Mouse (Mus musculus) gastrocnemius, postnatal 10 days (tissue): ENCODE data around the gene Sptbn4. TPM values are rescaled to one million over a fixed set of nuclear protein-coding genes. Genes with fewer than 3 reads are reported as not detected.
A peak's percentile ranks its signal among the peaks of the same experiment; 100 is the strongest.
"Not testable (repeated sequence)": the region's sequence is repeated elsewhere in the genome, so short reads cannot be mapped to it uniquely, and the experiment has no call there.

ENCODE experiments used
- DNase-seq: peaks from one replicate; pipeline ENCODE4 v3.0.0; 2021; ENCODE audit warnings: mixed read lengths
- long read RNA-seq, 2 experiments: library from polyadenylated mRNA; stranded (forward); transcript quantifications; one replicate each; pipeline ENCODE4 v2.0.0; 2021
- total RNA-seq, 2 experiments: library from RNA; stranded (reverse); gene quantifications; 2 replicates each; pipeline ENCODE4 v1.2.3; 2021

Gene Sptbn4
- under 1 TPM; 0.20 to 0.28 TPM for total RNA-seq
- long read RNA-seq, experiment 1 = 0 reads
- long read RNA-seq, experiment 2, partial matches to known transcripts = 0 of 1 reads
- long read RNA-seq, experiment 2, other reads (novel, unspliced or antisense) = 1 of 1 reads

DNA sequence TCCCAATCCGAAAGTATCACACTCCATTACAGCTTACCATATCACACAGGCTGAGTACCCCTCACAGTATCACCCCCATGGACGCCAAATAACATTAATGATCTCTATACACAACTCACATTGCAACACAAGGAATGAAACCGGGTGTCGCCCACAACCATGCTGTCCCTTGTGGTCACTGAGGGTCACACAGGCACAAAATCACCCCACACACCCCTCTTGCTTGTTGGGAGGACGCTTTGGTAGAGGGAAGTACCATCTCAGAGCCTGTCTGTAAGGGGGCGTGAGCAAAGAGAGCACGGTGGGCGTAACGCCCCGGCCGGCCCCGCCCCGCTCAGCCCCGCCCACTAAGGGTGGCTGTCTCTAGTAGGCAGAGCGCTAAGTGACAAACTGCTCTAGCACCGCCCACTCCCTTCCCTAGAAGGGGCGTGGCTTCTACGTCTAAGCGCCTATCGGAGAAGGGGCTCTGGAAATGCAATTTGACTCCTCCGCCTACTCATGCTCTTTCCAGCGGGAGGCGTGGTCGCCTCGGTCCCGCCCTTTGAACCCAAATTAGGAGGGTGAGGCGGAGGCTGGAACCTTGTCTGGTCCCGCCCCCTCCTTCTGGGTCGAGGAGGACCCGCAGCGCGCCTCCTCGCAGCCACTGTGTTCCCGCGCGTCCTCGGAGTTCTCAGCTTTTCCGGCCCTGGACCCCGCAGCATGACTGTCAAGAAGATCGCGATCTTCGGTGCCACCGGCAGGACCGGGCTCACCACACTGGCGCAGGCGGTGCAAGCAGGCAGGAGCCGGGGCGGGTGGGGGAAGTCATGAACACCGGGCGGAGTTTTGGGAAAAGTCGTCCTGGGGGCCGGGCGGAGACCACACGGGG lies at the start of gene Sptbn4, which contains the start of gene Blvrb:
Sptbn4 (minus strand) TSS at position 268 of the 868 bp plus-strand sequence.
Blvrb (plus strand) TSS at position 560 of the 868 bp plus-strand sequence.
- peak; percentile 95 for DNase-seq

DNA sequence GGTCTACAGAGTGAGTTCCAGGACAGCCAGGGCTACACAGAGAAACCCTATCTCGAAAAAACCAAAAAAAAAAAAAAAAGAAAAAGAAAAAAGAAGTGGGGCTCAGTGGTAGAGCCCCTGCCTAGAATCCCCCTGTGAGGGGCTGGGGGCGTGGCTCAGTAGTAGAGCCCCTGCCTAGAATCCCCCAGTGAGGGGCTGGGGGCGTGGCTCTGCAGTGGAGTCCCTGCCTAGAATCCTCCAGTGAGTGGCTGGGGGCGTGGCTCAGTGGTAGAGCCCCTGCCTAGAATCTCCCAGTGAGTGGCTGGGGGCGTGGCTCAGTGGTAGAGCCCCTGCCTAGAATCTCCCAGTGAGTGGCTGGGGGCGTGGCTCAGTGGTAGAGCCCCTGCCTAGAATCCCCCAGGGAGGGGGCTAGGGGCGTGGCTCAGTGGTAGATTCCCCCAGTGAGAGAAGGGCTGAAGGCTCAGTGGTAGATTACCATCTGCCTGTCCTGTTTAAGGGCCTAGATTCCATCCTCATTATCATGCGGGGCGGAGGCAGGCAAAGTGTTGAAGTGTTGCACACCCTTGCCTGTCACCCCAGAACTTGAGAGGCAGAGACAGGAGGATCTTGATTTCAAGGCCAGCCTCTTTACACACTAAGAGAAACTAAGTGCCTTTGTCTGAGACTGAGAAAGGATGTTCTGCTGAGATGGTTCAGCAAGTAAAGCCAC lies 47.3 kb upstream of the Sptbn4 start:
- not testable (repeated sequence) for DNase-seq

DNA sequence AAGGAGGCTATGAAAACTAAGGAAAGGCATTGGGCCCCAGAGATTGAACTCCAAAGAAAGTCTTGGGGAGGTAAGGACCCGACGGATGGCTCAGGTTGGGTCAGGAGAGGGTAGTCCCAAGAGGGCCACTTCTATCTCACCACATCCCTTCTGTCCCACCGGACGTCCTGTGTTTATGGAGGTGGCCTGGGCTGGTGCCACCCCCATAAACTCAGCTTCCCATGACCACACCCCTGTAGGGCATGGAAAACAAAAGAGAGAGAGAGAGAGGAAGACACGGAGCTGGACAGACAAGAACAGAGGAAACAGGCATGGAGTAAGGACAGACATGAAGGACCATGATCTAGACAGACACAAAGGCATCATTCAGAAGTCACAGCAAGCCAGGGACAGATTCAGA lies 46.0 kb upstream of the Sptbn4 start:
- DNase-seq = no peak

DNA sequence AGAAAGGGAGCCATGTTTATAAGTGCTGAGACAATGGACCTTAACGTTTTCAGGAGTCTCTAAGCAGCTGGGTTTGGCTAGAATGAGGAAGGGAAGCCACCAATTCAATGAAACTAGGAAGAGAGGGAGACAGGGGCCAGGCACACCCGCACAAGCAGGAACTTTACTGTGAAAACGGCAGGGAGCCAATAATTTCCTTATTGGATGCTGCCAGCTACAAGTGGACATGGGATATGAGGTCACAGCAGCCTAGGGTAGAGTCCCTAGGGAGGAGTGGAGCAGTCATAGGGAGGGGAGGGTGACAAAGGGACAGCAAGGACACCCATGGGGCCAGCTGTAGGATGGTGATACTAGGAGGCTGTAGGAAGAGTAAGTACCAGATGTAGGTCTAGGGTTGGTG lies 45.5 kb upstream of the Sptbn4 start:
- DNase-seq = no peak

DNA sequence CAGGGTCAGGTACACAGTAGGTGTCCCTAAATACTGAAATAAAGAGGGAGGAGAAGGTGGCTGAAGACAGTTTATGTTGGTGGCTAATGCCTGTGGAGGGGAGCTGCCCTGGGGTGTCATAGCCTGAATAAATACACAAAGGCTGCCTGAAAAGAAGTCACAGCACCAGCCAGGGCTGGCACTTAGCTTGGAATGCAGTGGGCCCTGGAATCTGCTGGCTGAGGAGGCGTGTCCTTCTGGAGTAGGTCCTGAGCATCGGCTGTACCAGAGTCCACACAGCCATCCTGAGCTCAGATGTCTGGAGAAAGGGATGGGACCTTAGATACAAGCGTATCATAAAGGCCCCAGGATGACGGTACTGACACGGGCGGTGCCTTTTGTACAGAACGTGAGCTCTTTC lies 44.4 kb upstream of the Sptbn4 start:
- DNase-seq = no peak

DNA sequence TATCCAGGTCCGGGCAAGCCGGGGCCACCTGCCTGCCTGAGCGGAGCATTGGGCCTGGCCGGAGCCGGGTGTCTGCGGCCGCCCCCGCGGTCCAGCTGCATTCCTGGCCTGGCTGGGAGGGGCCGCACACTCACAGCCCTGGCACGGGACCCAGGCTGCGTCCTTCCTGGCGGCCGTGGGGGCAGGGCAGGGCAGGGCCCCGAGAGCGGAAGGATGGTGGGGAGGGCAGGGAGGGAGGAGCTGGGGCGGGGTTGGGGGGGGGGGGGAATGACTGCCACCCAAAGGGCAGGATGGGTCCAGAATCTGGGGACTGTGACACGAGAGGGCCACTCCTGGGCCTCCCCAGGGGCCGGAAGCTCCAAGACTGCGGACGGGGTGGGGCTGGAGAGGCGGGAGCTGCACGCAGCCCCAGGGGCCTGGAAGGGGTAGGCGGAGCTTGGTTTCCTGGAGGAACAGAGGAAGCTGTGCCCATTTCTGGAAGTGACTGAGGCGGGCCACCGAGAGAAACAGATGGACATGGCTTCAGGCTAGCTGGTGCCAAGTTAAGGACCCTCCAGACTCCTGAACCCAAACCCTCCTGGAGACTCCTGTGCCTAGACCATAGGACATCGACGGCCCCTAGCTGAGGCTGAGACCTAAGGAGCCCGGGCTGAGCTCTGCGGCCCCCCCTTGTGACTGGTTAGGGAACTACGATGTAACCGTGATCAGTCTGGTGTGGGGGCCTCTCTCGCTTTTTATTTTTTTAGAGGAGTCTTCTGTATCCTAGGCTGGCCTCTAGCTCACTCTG lies 43.2 kb upstream of the Sptbn4 start:
- DNase-seq = peak; percentile 97

GRCm38 (mm10) chr7:27490227-27490542 lies 42.7 kb upstream of the Sptbn4 start:
- no peak for DNase-seq

DNA sequence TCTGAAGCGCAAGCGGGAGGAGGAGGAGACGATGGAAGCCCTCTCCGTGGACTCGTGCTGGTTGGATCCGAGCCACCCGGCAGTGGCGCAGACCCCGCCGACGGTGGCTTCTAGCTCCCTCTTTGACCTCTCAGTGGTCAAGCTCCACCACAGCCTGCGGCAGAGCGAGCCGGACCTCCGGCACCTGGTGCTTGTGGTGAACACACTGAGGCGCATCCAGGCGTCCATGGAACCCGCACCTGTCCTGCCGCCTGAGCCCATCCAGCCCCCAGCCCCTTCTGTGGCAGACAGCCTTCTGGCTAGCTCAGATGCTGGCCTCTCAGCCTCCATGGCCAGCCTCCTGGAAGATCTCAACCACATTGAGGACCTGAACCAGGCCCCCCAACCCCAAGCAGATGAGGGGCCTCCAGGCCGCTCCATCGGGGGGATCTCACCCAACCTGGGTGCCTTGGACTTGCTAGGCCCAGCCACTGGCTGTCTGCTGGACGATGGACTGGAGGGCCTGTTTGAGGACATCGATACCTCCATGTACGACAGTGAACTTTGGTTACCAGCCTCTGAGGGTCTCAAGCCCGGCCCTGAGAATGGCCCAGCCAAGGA lies 41.9 kb upstream of the Sptbn4 start:
- DNase-seq = no peak

GRCm38 (mm10) chr7:27487740-27488268 lies 40.3 kb upstream of the Sptbn4 start:
- DNase-seq = peak; percentile 66

DNA sequence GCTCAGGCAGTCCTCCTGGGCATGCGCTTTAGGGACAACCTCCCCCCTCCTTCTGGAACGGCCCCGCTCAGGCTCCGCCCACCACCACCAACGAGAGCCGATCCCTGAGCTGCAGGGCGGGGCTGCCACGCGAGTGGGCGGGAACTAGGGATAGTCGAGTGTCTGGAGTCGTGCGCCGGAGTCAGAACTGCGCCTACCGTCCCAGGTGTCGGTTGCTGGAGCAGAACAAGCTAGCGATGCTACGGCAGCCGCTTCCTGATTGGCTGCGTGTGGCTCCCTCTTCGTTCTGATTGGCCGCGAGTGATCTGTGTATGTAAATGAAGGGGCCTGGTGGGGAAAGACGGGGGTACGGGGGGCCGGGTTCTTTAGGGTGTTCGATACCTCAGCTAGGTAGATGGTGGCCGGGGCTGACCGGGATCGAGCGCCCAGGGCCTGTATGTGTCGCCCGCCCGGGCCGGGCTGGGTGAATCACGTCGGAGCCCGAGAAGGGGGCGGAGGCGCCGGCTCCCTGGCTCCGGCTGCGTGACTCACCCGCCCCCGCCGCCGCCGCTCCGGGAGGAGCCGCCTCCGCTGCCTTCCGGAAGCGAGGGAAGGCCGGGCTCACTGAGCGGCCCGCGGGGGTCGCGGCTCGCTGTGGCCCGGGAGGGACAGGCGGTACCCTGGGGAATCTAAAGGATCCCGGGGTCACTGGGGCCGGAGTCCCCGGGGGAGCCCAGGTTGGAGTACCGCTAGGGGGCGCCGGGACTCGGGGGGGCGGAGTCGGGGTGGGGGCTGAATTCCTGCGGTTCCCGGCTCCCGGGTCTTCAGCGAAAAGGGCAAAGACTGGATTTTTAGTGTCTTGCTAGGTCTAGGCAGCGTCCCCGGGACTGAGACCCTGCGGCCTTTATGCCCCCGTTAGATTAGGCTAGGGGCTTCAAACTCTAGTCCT lies 39.5 kb upstream of the Sptbn4 start, which contains the start of gene Sertad1:
Sertad1 (plus strand) TSS at position 141 of the 928 bp plus-strand sequence.
- DNase-seq = peak; percentile 99

GRCm38 (mm10) chr7:27486102-27486769 lies 38.8 kb upstream of the Sptbn4 start:
- DNase-seq = no peak

DNA sequence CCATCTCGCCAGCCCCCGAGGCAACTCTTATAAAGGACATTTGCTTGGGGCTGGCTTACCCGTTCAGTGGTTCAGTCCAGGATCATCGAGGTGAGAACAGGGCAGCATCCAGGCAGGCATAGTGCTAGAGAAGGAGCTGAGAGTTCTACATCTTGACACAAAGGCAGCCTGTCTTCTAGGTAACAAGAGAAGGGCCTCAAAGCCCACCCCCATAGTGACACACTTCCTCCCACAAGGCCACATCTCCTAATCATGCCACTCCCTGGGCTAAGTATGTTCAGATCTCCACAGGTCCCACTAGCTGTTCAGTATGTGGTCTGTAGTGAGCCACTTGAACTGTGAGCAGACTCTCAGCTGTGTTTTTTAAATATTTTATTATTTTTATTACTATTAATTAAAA lies 36.4 kb upstream of the Sptbn4 start:
- DNase-seq = no peak

DNA sequence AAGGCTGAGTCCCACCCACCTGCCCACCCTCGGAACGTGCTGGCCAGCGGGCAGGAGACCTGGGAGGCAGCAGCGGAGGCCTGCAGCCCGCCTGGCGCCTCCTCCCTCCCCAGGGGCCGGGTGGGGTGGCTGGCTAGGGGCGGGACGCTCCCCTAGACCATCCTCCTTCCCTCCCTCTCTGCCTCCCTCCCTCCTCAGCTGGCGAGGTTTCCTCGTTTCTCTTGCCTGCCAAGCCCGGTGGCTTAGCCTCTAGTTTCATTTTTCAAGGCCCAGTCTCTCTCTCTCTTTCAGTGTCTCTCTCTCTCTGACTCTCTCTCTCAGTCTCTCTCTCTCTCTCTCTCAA lies 34.1 kb upstream of the Sptbn4 start:
- peak; percentile 91 for DNase-seq

DNA sequence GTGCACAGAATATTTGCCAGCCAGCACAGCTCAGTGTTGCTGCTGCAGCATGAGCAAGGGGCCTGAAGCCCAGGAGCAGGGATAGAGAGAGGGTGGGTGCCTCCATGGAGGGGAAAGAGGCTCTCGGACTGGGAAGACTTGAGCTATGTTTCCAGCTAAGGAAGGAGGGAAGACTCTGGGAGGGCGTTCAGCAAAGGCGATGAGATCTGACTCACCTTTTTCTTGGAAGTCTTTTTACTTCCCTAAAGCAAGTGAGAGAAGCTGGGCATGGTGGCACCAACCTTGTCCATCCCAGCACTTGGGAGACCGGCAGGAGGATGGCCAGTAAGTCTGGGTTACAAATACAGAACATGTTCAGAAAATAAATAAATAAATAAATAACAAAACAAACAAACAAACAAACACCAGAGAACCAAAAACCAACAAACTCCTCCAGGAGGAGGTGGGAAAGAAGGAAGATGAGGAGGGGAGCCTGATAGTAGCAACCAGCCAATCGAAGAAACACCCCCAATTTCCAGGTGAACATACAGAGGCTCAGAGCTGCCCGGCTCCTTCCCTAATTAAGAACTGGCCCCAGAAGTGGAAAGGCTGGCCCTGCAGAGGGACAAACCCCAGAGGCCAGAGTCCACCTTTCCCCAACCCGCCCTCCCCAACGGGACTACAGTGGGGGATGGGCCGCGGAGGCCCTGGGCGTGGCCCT lies 33.6 kb upstream of the Sptbn4 start:
- no peak for DNase-seq

DNA sequence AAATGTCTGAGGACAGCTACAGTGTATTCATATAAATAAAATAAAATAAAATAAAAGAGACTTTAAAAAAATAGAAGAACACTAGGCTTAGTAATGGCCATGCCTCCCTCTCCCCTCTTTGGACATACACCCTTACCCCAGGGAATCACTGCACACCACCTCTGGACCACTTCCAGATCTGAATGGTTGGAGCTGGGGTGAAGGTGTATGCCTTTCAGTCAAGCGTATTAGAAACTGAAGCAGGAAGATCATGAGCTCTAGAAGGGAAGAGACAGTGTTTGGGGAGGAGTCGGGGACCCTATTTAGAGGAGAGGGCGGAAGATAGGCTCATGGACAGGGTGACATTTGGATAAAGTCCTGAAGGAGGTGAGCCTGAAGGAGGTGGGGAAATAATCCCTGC lies 33.0 kb upstream of the Sptbn4 start:
- DNase-seq = no peak

- no peak for DNase-seq
These were observed 32.3 kb upstream of the Sptbn4 start for GRCm38 (mm10) chr7:27479750-27480149.

GRCm38 (mm10) chr7:27478561-27478960 lies 31.1 kb upstream of the Sptbn4 start:
- no peak for DNase-seq

GRCm38 (mm10) chr7:27476098-27476635 lies 28.7 kb upstream of the Sptbn4 start:
- DNase-seq = no peak

GRCm38 (mm10) chr7:27475596-27475995 lies 28.1 kb upstream of the Sptbn4 start:
- DNase-seq = no peak
